Mouse (Mus musculus) small intestine, adult 2 months (tissue): ENCODE data around the gene Ppip5k1.

Experiments used
- CTCF ChIP-seq: fragments of 200-500 bp; IDR thresholded peaks from 2 replicates; pipeline ENCODE4 v1.5.1; 2012; ENCODE audit warnings: low read depth, mild to moderate bottlenecking, control low read depth, inconsistent platforms, low read length, moderate library complexity, mixed read lengths; ENCODE audit not compliant: insufficient replicate concordance, insufficient read length; ENCODE audit errors: extremely low read depth
- POLR2A ChIP-seq: fragments of 200-500 bp; IDR thresholded peaks from 2 replicates; pipeline ENCODE4 v1.6.1; 2012; ENCODE audit warnings: low read depth, mild to moderate bottlenecking, control low read depth, inconsistent platforms, low read length, moderate library complexity

DNA sequence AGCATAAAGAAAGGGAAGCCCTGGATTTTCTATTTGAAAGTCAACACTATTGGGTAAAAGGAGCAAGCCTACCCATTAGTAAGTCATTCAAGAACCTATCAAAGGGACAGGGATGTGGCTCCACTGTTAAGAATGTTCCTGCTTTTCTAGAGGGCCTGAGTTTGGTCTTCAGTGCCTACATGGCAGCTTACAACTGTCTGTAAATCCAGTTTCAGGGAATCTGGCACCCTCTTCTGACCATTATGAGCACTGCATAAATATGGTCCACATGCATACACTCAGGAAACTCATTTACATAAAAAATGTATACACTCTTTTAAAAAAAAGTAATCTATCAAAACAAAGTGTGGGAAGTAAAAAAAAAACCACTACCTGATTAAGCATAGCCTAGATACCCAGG is 16.1 kb downstream of the Ppip5k1 start:
- no peak for TF ChIP-seq CTCF
- no peak for TF ChIP-seq POLR2A
